Mouse (Mus musculus) heart, postnatal 0 days (tissue): Measurements from ENCODE around the gene Hmox2.

Experiments used
- CTCF ChIP-seq: IDR thresholded peaks from 2 replicates; pipeline ENCODE4 v1.5.1; 2016; ENCODE audit warnings: antibody characterized with exemption, control low read depth, low read depth
- EP300 ChIP-seq: IDR thresholded peaks from 2 replicates; pipeline ENCODE4 v1.6.1; 2016; ENCODE audit warnings: antibody characterized with exemption, low read depth

- TF ChIP-seq EP300 (no peak), CTCF (no peak)
Observed at GRCm38 (mm10) chr16:4765852-4766251, 39.7 kb downstream of the Hmox2 start.
